Mouse (Mus musculus) heart, adult 11 months (tissue): ENCODE data around the gene Csnk1g2.

Experiments used
- DNase-seq: peaks from one replicate; pipeline ENCODE4 v3.0.0; 2022

Csnk1g2 gene

DNA sequence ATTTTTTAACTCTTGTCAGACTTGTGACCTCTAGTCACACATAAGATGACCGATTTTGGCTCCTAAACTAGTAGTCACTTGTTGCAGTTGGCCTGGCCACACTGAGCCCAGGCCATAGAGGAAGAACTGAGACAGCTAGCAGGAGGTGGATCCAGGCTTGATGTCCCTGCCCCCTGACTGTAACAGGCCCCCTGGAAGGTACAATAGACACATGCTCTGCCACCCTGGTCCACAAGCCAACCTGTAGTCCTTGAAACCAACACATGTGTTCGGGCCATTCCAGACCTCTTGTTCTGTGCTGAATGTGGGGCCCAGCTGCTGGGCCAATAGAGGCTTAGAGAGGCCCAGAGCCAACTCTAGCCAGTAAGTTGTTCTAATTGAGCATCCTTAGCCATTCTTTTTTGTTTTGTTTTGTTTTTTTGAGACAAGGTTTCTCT, 57.6 kb downstream of the Csnk1g2 start:
- DNase-seq: peak; percentile 94

DNA sequence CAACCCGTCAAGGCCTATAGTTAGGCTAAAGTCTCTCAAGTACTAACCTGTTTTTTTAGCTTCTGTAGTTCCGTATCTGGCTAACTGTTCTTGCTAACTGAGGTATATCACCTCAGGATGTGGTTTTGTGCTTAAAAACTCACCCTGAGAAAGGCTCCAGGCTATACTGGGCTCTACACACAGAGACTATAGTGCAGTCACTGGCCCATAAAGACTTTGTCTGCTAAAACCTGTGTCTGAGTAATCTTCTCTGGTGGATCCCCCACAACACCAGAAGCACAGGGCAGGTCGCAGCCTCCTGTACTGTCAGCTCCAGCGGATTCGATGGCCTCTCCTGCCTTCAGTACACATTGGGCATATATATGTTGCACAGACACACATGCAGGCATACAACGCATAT, 59.4 kb downstream of the Csnk1g2 start:
- DNase-seq: no peak

DNA sequence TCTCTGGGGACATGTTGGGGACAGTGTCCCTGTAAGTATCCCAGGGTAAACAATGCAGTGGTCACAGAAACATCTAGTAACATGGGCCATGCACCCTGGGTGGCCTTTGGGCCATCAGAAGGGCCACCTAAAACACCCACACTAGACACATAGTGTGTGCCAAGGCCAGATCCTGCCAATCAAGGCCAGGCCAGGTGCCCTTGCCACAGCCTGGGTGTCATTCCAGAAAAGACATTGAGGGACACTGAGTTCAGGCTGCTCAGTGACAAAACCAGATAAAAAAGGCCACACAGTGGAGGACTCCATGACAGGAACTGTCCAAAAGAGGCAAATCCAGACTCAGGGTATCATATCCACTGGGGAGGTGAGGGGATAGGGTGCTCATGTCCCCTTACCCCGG, 61.0 kb downstream of the Csnk1g2 start:
- DNase-seq: no peak

DNA sequence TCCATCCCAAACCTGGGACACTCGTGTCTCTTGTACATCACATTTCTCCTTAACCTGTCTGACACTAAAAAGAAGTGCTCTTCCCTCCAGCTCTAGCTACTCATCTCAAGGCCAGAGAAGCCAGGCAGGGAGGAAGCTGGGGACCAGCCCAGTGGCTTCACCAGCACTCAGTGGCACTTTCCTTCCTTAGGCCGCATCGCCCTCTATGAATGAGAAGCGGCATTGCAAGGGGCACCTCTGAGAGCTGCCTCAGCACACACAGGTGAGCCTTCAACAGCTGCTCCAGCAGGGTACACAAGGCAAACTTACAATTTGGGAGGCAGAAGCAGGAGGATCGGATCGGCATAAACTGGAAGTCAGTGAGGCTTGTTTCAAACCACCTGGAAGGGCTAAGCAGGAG, 61.6 kb downstream of the Csnk1g2 start:
- peak; percentile 95 for DNase-seq

DNA sequence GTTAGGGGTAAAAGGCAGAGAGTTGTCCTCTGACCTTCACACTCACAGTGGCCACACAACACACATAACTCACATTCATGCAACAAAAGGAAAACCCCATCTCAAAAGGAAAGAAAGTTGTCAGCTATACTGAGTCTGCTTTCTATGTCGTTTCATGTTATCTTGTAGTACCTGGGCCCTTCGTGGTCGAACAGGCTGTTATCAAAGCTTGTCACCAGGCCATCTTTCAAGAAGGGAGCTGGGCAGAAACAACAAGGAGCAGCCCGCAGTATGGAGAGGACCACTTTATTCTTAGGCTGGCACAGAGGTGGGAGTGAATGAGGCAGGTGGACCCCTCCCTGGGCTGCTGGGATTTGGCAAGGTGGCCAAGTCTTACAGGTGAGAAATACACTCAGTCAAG, 62.3 kb downstream of the Csnk1g2 start:
- DNase-seq: no peak

DNA sequence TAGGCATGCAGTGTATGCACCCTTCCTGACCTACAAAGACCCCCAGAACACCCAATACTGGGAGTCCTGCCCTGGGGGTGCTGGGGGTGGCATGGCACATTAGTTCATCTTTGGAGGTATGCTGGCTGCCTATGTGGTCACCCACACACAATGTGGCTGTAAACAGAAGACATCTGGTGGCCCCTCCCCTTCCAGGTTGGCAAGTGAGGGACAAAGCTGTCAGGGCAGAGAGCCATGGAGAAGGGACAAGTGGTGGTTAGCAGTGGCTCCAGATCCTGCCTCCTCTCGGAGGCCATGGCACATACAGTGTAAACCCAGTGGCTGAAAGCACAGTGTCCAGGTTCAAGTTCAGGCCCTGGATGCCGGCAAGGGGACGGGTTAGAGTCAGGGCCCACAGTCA, 64.0 kb downstream of the Csnk1g2 start:
- no peak for DNase-seq

DNA sequence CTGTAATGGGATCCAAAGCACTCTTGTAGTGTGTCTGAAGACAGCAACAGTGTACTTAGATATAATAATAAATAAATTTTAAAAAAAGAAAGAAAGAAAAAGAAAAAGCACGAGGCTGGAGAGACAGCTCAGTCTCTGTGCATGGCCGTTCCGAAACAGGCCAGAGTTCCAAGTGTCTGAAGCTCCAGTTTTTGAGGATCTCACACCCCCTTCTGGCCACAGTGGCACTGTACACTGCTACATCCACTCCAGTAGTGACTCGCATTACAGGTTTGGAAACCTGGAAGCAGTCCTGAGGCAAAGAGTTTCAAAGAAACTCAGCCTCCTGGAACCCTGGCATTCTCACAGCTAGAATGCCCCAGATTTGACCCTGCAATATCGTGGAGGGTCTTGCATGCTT, 65.2 kb downstream of the Csnk1g2 start:
- no peak for DNase-seq
